Mouse (Mus musculus) brown adipose tissue, adult 24 weeks (tissue): ENCODE results near the gene Lrch3. TPM values are rescaled to one million over a fixed set of nuclear protein-coding genes. Genes with fewer than 3 reads are reported as not detected.

Experiments used
- H3K27ac ChIP-seq: fragments of 200-500 bp; replicated peaks from 2 replicates; pipeline ENCODE4 v1.5.1; 2012; ENCODE audit warnings: low read depth, mild to moderate bottlenecking, low read length
- H3K4me1 ChIP-seq: fragments of 200-500 bp; 2 replicates; pipeline ENCODE4 v1.6.1; 2012; ENCODE audit warnings: low read length, mixed read lengths; ENCODE audit not compliant: control insufficient read depth, insufficient read depth, insufficient read length
- H3K4me3 ChIP-seq: fragments of 200-500 bp; 2 replicates; pipeline ENCODE4 v1.5.1; 2012; ENCODE audit warnings: low read depth, mild to moderate bottlenecking, low read length, moderate library complexity; ENCODE audit not compliant: insufficient read depth
- polyA plus RNA-seq: library from polyadenylated mRNA; stranded (reverse); fragments of >200 nt; gene quantifications from 2 replicates; pipeline ENCODE4 v1.2.4, GENCODE M21; 2012; ENCODE audit not compliant: missing spikeins, insufficient read depth, insufficient read length

Lrch3 gene
- polyA plus RNA-seq, 1 experiment, result 13.6 TPM

DNA sequence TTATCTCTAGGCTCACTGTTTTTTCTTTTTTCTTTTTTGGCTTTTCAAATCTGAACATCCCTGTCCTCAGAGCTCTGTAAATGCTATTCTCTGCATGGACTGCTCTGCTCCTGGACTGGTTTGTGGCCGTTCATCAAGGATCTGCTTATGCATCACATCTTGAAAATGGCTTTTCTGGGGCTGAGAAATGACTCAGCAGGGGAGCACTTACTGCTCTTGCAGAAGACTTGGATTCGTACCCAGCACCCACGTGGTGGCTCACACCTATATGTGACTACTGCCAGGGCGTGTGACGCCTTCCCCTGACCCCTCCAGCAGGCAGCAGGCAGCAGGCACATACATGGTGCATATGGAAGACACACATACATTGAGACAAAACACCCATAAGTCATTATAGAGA, 78.3 kb downstream of the Lrch3 start:
- H3K27ac ChIP-seq, result no peak overlapping the region
- H3K4me1 ChIP-seq, result no peaks in the 10 kb centered on the region
- H3K4me3 ChIP-seq, result no peak overlapping the region

DNA sequence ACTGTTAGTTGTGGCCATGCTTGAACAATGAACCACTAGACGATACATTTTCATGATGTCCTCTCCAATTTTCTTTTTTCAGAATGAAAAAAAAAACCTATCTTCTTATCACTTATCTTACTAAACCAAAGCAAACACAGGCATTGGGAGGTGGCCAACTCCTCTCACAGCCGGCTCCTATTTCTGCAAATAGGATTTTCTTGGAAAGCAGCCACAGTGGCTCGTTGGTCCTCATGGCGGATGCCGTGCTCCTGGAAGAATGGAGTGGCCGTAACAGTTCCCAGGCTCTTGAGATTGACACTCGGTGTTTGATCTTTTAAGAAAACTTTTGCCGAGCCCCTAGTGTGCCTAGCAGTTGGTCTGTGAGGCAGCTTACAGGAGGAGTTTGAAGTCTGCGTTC, 91.3 kb downstream of the Lrch3 start:
- H3K4me1 ChIP-seq, result no peaks in the 10 kb centered on the region
- no peak overlapping the region for H3K27ac ChIP-seq
- no peak overlapping the region for H3K4me3 ChIP-seq

DNA sequence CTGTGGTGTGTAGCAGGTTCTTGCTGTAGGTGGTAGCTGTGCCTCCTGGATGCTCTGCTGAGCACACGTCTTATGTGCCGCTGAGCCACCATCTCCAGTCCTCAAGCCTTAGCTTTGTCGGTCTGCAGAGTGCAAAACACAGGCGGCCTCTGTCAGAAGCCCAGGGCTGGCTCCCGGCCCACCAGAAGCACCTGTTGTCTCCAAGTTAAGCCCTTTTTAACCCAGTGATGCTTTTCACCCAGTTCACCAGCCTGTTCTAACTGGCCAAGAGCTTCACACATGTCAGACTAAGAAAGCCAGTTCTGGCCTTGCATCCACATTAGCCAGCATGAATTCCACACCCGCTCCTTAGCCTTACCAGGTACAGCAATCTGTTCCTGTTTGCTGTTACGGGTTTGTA, 93.0 kb downstream of the Lrch3 start:
- H3K4me3 ChIP-seq, result no peak overlapping the region
- H3K27ac ChIP-seq, result no peak overlapping the region
- no peaks in the 10 kb centered on the region for H3K4me1 ChIP-seq

DNA sequence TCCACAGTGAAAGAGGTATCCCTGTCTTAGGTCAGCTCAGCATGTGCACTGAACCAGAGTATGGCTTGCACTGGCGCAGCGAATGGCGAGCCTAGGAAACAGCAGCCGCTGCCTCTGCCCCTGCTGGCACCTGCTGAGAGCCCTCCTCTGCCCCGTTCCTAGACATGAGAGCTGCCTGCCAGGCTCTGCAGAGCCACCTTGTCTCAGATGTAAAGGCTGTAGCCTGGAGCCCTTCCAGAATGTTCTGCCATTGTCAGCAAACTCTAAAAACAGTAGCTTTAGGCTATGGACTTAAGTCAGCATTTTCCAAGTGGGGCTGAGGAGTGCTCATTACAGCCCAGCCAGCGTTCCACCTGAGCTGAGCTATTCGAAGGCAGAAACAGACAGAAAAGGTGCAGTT, 93.5 kb downstream of the Lrch3 start:
- H3K4me3 ChIP-seq, result no peak overlapping the region
- H3K4me1 ChIP-seq, result no peaks in the 10 kb centered on the region
- no peak overlapping the region for H3K27ac ChIP-seq

DNA sequence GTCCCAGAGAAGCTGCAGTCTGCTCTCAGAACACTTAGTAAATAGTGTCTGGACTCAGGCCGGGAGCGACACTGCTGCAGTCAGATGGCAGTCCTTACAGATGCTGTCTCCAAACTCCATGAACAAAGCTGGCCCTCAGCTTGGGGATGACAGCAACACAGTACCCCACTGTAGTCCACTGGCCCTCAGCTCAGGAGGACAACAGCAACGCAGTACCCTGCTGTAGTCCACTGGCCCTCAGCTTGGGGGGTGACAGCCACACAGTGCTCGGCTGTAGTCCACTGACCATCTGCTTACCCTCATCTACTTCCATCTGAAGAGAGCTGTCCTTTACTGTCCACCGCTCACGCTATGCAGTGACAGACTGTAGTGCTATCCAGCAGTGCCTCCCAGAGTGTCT, 96.3 kb downstream of the Lrch3 start:
- no peak overlapping the region for H3K4me3 ChIP-seq
- H3K4me1 ChIP-seq, result no peaks in the 10 kb centered on the region

DNA sequence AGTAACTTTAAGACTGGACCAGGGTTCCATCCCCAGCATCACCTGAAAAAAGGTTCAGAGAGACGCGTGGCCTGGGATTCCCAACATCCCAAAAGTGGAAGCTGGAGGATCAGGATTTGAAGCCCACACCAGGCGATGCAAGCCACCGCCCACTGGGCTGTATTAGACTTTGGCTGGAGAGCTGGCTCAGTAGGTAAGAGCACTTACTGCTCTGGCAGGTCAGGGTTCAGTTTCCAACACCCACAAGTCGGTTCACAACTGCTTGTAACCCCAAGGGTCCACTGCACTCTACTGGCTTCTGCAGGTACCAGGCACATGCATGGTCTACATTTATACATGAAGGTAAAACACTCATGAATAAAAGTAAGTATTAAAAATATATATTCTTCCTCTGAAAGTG, 99.9 kb downstream of the Lrch3 start:
- no peak overlapping the region for H3K4me3 ChIP-seq
- H3K27ac ChIP-seq, result no peak overlapping the region
- H3K4me1 ChIP-seq, result no peaks in the 10 kb centered on the region

More for the DNA sequence above, 96.3 kb downstream of the Lrch3 start:
- no peak overlapping the region for H3K27ac ChIP-seq

GRCm38 (mm10) chr16:33014921-33015320, 101.0 kb downstream of the Lrch3 start:
- Histone ChIP-seq H3K27ac (no peak overlapping the region), H3K4me1 (no peaks in the 10 kb centered on the region), H3K4me3 (no peak overlapping the region)

DNA sequence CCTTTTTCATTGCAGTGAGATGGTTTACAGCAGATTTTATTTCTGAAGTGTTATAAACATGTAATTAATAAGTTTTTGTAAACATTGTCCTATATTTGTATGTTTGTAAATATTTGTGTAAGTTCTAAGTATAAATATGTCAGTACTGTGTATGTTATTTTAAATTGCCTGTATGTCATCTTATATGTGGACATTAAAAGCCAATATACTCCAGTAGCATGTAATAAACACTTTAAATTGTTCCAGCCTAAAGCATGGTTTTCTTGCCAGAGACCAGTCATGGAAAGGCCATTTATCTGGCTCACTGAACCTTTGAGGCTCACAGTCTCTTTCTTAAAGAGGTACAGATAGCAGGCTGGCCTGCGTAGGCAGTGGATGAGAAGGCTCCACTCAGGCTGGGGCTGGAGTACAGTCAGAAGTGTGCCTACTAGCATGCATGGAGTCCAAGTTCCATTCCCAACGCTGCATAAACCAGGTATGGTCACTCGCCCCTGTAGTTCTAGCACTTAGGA, 101.6 kb downstream of the Lrch3 start:
- no peak overlapping the region for H3K4me3 ChIP-seq
- no peaks in the 10 kb centered on the region for H3K4me1 ChIP-seq
- no peak overlapping the region for H3K27ac ChIP-seq

DNA sequence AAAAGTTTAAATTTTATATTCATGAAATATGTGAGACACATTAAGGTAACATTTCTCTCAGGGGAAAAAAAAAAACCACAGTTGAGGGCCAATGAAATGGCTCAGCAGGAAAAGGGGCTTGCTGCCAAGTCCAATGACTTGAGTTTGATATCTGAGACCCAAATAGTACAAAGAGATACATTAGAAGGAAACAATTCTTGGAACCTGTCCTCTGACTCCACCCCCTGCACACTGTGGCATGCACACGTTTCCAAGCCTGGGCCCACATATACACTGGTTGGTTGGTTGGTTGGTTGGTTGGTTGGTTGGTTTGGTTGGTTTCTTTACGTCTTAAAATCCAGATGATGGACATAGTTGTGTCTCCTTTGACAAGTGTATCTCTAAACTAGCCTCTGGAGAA, 102.1 kb downstream of the Lrch3 start:
- Histone ChIP-seq H3K4me1 (no peaks in the 10 kb centered on the region), H3K27ac (no peak overlapping the region), H3K4me3 (no peak overlapping the region)

DNA sequence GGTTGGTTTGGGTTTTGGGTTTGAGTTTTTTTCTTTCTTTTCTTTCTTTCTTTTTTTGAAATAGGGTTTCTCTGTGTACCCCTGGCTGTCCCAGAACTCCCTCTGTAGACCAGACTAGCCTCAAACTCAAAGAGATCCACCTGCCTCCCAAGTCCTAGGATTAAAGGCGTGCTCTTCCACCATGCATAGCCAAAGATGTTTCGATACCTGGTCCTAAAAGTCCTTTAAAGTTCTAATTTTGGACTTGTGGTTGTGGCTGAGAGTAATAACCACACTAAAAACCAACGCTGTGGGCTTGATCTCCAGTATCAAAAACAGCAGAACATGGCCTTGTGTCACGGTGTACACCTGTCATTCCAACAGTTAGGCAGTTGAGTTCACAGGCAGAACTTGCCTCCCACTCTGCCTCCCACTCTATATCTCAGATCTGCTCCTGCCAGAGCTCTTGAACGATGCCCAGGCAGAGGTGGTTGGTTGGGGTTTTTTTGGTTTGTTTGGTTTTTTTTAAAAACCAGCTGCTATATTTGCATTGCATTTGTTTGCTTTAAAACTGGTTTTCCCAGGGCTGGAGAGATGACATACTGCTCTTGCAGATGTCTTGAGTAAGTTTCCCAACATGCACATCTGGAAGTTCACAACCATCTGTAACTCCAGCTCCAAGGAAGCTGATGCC, 103.9 kb downstream of the Lrch3 start:
- Histone ChIP-seq H3K27ac (no peak overlapping the region), H3K4me1 (no peaks in the 10 kb centered on the region), H3K4me3 (no peak overlapping the region)

- Histone ChIP-seq H3K27ac (no peak overlapping the region), H3K4me1 (no peaks in the 10 kb centered on the region), H3K4me3 (no peak overlapping the region)
These were observed 105.3 kb downstream of the Lrch3 start for GRCm38 (mm10) chr16:33019117-33019770.

DNA sequence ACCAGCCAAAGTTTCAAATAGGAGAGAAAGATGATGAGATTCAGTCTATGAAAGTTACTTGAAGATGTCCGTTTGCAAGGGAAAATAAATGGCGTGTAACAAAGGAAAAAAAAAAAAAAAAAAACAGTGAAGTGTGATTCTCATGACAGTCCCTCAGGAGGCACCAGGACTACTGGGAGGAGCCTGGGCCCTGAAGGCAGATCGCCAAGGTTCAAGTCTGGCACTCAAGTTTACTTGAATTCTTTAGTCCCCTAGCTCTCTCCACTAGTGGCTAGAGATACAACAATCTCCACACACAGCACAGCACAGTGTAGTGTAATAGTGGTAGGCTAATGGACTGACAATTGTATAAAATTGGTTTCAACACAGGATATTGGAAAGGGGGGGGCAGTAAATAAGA, 107.5 kb downstream of the Lrch3 start:
- Histone ChIP-seq H3K4me3 (no peak overlapping the region), H3K4me1 (no peaks in the 10 kb centered on the region)

GRCm38 (mm10) chr16:33023750-33024149, 109.8 kb downstream of the Lrch3 start:
- Histone ChIP-seq H3K4me3 (no peak overlapping the region), H3K27ac (no peak overlapping the region), H3K4me1 (no peaks in the 10 kb centered on the region)

More for the DNA sequence above, 107.5 kb downstream of the Lrch3 start:
- H3K27ac ChIP-seq, result no peak overlapping the region

DNA sequence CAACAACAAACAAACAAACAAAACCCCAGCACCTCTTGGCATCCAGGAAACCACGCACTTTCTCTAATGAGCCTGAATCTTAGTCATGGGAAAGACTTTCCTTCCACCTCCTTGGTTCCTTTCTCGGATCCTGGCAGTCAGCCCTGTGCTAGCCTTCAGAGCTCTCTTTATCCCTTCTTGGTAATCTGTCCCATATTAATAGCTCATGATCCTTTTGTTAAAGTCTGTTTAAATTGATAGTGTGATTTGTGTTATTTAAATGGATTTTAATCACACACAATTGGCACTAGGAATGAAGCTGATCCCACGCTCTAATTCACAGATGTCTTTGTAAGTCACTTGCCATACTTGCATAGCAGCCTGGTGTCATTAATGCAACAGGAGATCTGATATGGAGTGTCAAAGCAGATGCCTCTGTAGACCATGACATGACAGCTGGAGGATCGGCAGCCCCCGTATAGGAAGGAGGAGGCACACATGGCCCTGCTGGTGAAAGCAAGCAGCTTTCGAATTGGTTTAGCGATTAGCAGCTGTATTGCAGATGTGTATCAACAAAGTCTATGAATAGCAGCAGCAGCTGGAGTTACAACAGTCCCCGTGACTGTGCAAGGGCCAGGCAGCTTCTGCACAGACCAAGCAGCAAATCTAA, 110.7 kb downstream of the Lrch3 start:
- Histone ChIP-seq H3K4me3 (no peak overlapping the region), H3K27ac (no peak overlapping the region), H3K4me1 (no peaks in the 10 kb centered on the region)

DNA sequence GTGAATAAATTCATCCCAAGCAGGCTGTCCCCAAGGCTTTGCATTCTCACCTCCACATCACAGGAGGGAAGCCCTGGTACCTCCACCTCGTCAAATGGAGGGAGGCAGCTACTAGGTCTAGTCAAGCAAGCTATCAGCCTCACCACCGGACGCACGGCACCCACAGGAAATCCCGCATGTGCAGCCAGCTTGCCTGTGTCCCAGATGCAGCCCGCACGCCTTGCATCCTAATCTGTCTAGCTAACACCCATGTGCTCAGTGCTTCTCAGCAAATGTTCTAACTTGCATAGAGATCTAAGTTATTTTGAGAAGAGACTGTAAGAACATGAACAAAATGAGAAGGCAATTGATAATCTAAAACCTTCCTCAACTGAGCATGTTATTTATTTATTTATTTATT, 112.5 kb downstream of the Lrch3 start:
- Histone ChIP-seq H3K27ac (no peak overlapping the region), H3K4me1 (no peaks in the 10 kb centered on the region), H3K4me3 (no peak overlapping the region)

GRCm38 (mm10) chr16:33036006-33036405, 122.1 kb downstream of the Lrch3 start:
- H3K4me3 ChIP-seq, result no peak overlapping the region
- H3K27ac ChIP-seq, result no peak overlapping the region
- no peaks in the 10 kb centered on the region for H3K4me1 ChIP-seq
